Mouse (Mus musculus): ENCODE measurements around the gene Dhps.

Gene Dhps

GRCm38 (mm10) chr8:85071514-85072281, at the start of gene Dhps:
TSS of gene Dhps (plus strand) at chr8:85071757.
- peak; percentile 93 for DNase-seq (ENCODE audit: low spot score)

- DNase-seq (ENCODE audit: low spot score) = no peak
These were observed 47.7 kb upstream of the Dhps start for GRCm38 (mm10) chr8:85023846-85024245.

- DNase-seq (ENCODE audit: low spot score) = peak; percentile 90
These were observed 46.2 kb upstream of the Dhps start, which contains the start of gene Asna1 for GRCm38 (mm10) chr8:85025098-85025932. TSS of gene Asna1 (minus strand) at chr8:85025281.

GRCm38 (mm10) chr8:85026670-85027515, 44.7 kb upstream of the Dhps start, which contains the start of gene Trir:
TSS of gene Trir (plus strand) at chr8:85026823.
- DNase-seq (ENCODE audit: low spot score) = peak; percentile 96

GRCm38 (mm10) chr8:85027516-85027855, 44.1 kb upstream of the Dhps start:
- DNase-seq (ENCODE audit: low spot score) = no peak

- DNase-seq (ENCODE audit: low spot score) = no peak
These were observed 43.6 kb upstream of the Dhps start for GRCm38 (mm10) chr8:85027922-85028321.

GRCm38 (mm10) chr8:85029271-85029670, 42.3 kb upstream of the Dhps start:
- no peak for DNase-seq (ENCODE audit: low spot score)

GRCm38 (mm10) chr8:85032622-85033311, 38.8 kb upstream of the Dhps start:
- DNase-seq (ENCODE audit: low spot score) = no peak

GRCm38 (mm10) chr8:85033867-85034266, 37.7 kb upstream of the Dhps start:
- no peak for DNase-seq (ENCODE audit: low spot score)

GRCm38 (mm10) chr8:85034764-85035163, 36.8 kb upstream of the Dhps start:
- peak; percentile 73 for DNase-seq (ENCODE audit: low spot score)

GRCm38 (mm10) chr8:85035165-85035727, 36.3 kb upstream of the Dhps start:
- no peak for DNase-seq (ENCODE audit: low spot score)

- DNase-seq (ENCODE audit: low spot score) = no peak
These were observed 35.7 kb upstream of the Dhps start for GRCm38 (mm10) chr8:85035728-85036310.

GRCm38 (mm10) chr8:85036381-85036717, 35.2 kb upstream of the Dhps start:
- DNase-seq (ENCODE audit: low spot score) = no peak

- peak; percentile 94 for DNase-seq (ENCODE audit: low spot score)
These were observed 34.7 kb upstream of the Dhps start, which contains the start of gene Tnpo2 for GRCm38 (mm10) chr8:85036718-85037365. TSS of gene Tnpo2 (plus strand) at chr8:85036915.

GRCm38 (mm10) chr8:85037366-85037680, 34.2 kb upstream of the Dhps start:
- no peak for DNase-seq (ENCODE audit: low spot score)

GRCm38 (mm10) chr8:85037681-85038531, 33.7 kb upstream of the Dhps start:
- DNase-seq (ENCODE audit: low spot score) = peak; percentile 37

GRCm38 (mm10) chr8:85043619-85044018, 27.9 kb upstream of the Dhps start:
- DNase-seq (ENCODE audit: low spot score) = no peak

GRCm38 (mm10) chr8:85057367-85057766, 14.2 kb upstream of the Dhps start:
- DNase-seq (ENCODE audit: low spot score) = no peak

GRCm38 (mm10) chr8:85059879-85060616, 11.5 kb upstream of the Dhps start, which contains the start of gene Fbxw9:
TSS of gene Fbxw9 (plus strand) at chr8:85060055.
- DNase-seq (ENCODE audit: low spot score) = peak; percentile 94
